Mouse (Mus musculus) thymus, adult 2 months (tissue): ENCODE measurements around the gene Slc41a2.

Experiments
- CTCF ChIP-seq: fragments of 200-500 bp; IDR thresholded peaks from 2 replicates; pipeline ENCODE4 v1.5.1; 2012; ENCODE audit warnings: mild to moderate bottlenecking, control low read depth, low read length, moderate library complexity, borderline replicate concordance; ENCODE audit not compliant: control insufficient read depth, poor library complexity, insufficient read depth; ENCODE audit errors: extremely low read depth
- POLR2A ChIP-seq: fragments of 200-500 bp; IDR thresholded peaks from 2 replicates; pipeline ENCODE4 v1.6.1; 2012; ENCODE audit warnings: mild to moderate bottlenecking, low read length, control low read depth, moderate library complexity; ENCODE audit not compliant: control insufficient read depth, poor library complexity, insufficient read depth; ENCODE audit errors: extremely low read depth

GRCm38 (mm10) chr10:83324871-83325270 lies 12.8 kb downstream of the Slc41a2 start:
- TF ChIP-seq POLR2A (no peak), CTCF (no peak)
